Mouse (Mus musculus) splenic B cell, adult 2 months (primary cell): ENCODE data around the gene Atp6v0a1.
A peak's percentile ranks its signal among the peaks of the same experiment; 100 is the strongest.

Source experiments
- DNase-seq: peaks from one replicate; pipeline ENCODE4 v3.0.0-alpha.2; 2011; ENCODE audit warnings: low read depth, low spot score
- H3K27me3 ChIP-seq: 2 replicates; pipeline ENCODE4 v1.6.1; 2012; ENCODE audit warnings: mild to moderate bottlenecking, low read length, moderate library complexity, mixed read lengths; ENCODE audit not compliant: control insufficient read depth, poor library complexity, insufficient read depth, severe bottlenecking
- H3K36me3 ChIP-seq: 2 replicates; pipeline ENCODE4 v1.6.1; 2012; ENCODE audit warnings: mild to moderate bottlenecking, low read length, moderate library complexity, mixed read lengths; ENCODE audit not compliant: control insufficient read depth, poor library complexity, insufficient read depth, severe bottlenecking

The Atp6v0a1 gene

GRCm38 (mm10) chr11:101069391-101070188 is 60.3 kb downstream of the Atp6v0a1 start, which contains the start of gene Naglu:
Gene Naglu (plus strand): TSS chr11:101070012.
- H3K36me3 ChIP-seq: peaks cover 1% of the 10 kb centered on the region
- peak; percentile 96 for DNase-seq
- H3K27me3 ChIP-seq: no peaks in the 10 kb centered on the region

DNA sequence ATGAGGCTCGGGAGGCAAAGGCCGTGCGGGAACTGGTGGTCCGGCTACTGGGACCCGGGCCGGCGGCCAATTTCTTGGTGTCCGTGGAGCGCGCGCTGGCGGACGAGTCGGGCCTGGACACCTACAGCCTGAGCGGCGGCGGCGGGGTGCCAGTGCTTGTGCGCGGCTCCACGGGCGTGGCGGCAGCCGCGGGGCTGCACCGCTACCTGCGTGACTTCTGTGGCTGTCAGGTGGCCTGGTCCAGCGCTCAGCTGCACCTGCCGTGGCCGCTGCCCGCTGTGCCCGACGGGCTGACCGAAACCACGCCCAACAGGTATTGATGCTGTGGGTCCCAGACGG is 60.9 kb downstream of the Atp6v0a1 start:
- no peak for DNase-seq
- H3K36me3 ChIP-seq: peaks cover 1% of the 10 kb centered on the region
- H3K27me3 ChIP-seq: no peaks in the 10 kb centered on the region

- H3K27me3 ChIP-seq: no peaks in the 10 kb centered on the region
- DNase-seq: no peak
- H3K36me3 ChIP-seq: peaks cover 1% of the 10 kb centered on the region
Observed at GRCm38 (mm10) chr11:101070987-101071386, 61.7 kb downstream of the Atp6v0a1 start.

DNA sequence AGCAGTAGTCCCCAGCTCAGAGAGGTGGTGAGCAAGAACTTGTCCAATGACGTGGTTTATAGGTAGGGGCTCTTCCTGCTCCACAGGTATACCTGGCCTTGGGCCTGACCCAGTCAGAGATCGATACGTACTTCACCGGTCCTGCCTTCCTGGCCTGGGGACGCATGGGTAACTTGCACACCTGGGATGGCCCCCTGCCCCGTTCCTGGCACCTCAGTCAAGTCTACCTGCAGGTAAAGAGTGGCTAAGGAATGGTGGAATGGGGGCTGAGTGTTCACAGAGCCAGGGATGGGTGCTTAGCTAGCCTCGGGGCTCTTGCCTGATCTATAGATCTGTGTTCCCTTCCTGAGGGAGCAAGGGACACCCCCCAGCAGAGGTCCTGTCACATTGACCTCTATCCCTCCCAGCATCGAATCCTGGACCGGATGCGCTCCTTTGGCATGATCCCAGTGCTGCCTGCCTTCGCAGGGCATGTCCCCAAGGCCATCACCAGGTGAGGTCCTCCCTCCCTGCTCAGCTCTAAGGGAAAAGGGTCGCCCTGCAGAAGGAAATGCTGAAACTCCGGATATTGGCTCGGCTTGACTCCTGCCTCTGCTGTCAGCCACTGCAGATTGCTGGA is 62.7 kb downstream of the Atp6v0a1 start:
- H3K27me3 ChIP-seq: no peaks in the 10 kb centered on the region
- DNase-seq: no peak
- H3K36me3 ChIP-seq: peaks cover 1% of the 10 kb centered on the region

GRCm38 (mm10) chr11:101078121-101078520 is 68.9 kb downstream of the Atp6v0a1 start, which contains the start of gene Hsd17b1:
Gene Hsd17b1 (plus strand): TSS chr11:101078411.
- Histone ChIP-seq H3K27me3 (no peaks in the 10 kb centered on the region), H3K36me3 (peaks cover under 1% of the 10 kb centered on the region; the same call in 1 of the 2 replicates)
- no peak for DNase-seq

GRCm38 (mm10) chr11:101079746-101080145 is 70.5 kb downstream of the Atp6v0a1 start:
- Histone ChIP-seq H3K27me3 (no peaks in the 10 kb centered on the region), H3K36me3 (no peaks in the 10 kb centered on the region)
- DNase-seq: no peak

DNA sequence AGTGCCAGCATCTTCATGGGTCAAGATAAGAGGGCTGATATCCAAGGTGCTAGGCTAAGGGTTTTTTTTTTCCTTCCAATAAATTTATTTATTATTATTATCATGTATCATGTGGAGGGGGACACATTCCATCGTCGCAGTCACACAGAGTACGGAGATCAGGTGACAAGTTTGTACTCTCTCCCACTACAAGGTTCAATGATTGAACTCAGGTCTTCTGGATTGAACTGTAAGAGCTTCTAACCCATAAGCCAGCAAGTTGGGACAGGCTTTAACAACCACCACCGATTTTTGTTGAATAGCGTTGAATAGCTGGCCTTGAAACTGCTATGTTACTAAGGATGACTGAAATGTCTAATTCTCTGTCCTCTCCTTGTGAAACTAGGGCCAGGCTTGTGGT is 71.2 kb downstream of the Atp6v0a1 start:
- no peak for DNase-seq
- no peaks in the 10 kb centered on the region for H3K27me3 ChIP-seq
- H3K36me3 ChIP-seq: no peaks in the 10 kb centered on the region

GRCm38 (mm10) chr11:101081659-101082058 is 72.4 kb downstream of the Atp6v0a1 start:
- H3K36me3 ChIP-seq: no peaks in the 10 kb centered on the region
- H3K27me3 ChIP-seq: no peaks in the 10 kb centered on the region
- DNase-seq: no peak

DNA sequence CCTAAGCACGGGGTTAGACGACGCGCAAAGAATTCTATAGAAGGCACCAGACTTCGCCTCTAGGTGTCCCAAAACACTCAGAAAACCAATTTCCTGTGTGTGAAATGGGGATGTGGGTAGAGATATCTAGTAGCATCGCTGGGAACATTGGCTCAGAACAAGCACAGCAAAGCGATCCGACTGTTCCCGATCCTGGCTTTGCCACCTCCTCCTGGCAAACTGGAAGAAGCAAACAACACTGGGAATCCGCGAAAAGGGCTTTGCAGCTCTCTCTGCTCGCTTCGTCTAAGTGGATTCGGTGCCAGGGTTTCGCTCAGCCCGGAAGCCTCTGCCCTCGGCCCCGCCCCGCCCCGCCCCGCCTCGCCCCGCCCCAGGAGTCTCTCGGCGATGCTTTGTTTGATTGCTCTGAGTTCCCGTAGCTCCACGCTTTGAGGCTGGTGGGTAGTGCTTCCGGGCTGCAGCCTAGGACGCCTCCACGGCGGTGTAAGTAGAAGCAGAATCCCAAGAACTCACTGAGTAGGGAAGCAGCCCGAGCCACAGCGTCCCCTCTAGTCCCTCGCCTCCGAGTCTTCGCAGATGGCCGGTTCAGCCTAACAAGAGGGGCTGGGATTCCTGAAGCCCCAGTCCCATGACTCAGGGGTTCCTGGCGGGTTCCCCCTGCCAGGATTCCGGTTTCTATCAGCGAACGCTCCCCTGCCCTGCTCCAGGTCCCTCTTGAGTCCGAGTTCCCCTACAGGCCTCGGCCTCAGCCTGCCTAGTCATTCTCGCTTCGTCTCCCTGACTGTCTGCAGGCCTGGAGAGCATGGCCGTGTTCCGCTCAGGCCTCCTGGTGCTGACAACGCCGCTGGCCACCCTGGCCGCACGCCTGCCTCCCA is 73.2 kb downstream of the Atp6v0a1 start, which contains the start of gene Coasy:
Gene Coasy (plus strand): TSS at position 358 of the 875 bp plus-strand sequence.
- peak; percentile 88 for DNase-seq
- Histone ChIP-seq H3K36me3 (no peaks in the 10 kb centered on the region), H3K27me3 (no peaks in the 10 kb centered on the region)

GRCm38 (mm10) chr11:101083083-101083697 is 73.9 kb downstream of the Atp6v0a1 start:
- DNase-seq: no peak
- H3K27me3 ChIP-seq: no peaks in the 10 kb centered on the region

DNA sequence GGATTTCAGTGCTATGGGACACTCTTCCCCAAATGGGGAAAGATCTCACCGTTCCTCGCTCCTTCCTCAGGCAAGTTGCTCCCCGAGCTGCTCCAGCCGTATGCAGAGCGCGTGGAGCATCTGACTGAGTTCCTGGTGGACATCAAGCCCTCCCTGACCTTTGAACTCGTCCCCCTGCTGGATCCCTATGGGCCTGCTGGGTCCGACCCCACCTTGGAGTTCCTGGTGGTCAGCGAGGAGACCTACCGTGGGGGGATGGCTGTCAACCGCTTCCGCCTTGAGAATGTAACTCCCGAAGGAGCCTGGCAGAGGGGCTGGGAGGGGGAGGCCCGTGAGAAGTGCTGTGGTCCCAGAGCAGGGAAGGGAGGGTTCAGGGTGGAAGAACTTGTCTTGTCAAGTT is 75.0 kb downstream of the Atp6v0a1 start:
- H3K36me3 ChIP-seq: no peaks in the 10 kb centered on the region

More at GRCm38 (mm10) chr11:101083083-101083697, 73.9 kb downstream of the Atp6v0a1 start:
- no peaks in the 10 kb centered on the region for H3K36me3 ChIP-seq

GRCm38 (mm10) chr11:101084811-101085210 is 75.6 kb downstream of the Atp6v0a1 start:
- no peak for DNase-seq
- Histone ChIP-seq H3K36me3 (peaks cover 2% of the 10 kb centered on the region; the same call in 1 of the 2 replicates), H3K27me3 (no peaks in the 10 kb centered on the region)

More for the DNA sequence above, 75.0 kb downstream of the Atp6v0a1 start:
- H3K27me3 ChIP-seq: no peaks in the 10 kb centered on the region
- no peak for DNase-seq

DNA sequence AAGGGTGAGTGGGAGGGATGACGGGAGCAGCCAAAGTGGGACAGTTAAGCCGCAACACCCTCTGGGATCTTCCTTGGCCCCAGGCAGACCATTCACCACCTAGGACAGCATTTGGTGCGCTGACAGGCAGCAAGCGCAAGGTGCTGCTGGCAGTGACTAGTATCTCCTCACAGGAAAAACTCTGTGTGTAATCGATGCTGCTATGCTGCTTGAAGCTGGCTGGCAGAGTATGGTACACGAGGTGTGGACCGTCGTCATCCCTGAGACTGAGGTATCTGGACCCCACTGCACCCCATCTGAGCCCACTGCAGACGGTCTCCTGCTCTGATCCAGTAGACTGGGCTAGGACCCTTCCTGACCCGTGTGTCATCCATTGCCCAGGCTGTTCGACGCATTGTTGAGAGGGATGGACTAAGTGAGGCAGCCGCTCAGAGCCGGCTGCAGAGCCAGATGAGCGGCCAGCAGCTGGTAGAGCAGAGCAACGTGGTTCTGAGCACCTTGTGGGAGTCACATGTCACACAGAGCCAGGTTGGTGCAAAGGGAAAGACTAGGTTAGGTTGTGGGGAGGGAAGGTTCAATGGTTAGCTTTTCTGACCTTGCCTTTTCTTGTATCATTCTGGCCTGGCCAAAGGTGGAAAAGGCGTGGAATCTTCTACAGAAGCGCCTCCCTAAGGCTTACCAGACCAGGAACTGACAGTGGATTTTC is 76.5 kb downstream of the Atp6v0a1 start:
- no peaks in the 10 kb centered on the region for H3K27me3 ChIP-seq
- no peak for DNase-seq
- peaks cover 3% of the 10 kb centered on the region for H3K36me3 ChIP-seq

DNA sequence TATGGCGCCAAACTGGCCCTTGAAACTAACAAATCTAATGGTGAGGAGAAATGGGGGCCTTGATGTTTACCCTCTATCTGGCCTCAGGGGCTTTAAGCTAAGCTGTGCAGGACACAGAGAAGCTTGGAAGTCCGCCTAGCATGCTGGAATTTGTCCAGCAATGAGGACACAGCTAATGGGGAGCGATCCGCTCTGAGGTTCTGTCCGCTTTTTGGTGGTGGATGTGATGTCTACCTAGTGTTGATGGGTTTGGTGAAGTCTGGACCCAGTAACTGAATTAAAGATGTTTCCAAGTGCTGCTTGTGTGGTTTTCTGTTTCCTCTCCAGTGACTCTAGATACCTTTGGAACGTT is 77.0 kb downstream of the Atp6v0a1 start:
- DNase-seq: no peak
- Histone ChIP-seq H3K36me3 (peaks cover 6% of the 10 kb centered on the region), H3K27me3 (no peaks in the 10 kb centered on the region)
